8 mouse cellular contexts compared by ENCODE assay signal in the genomic region with DNA sequence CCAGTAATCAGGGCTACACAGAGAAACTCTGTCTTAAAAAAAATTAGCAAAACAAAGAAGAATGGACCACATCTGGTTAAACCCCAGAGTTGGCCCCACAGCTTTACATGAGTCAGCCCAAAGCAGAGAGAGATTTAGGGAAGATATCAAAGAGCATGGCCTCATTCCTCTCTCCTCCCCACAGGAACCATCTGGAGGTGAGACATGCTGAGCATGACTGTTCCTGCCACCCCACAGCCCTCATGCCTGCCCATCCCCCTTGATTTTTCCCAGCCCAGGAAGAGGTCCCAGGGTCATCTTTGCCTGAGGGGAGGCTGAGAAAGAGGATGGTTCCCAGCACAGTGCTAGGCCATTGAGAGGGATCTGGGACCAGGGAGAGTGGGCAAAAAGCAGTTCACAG. TPM values are rescaled to one million over a fixed set of nuclear protein-coding genes. Genes with fewer than 3 reads are reported as not detected.
DNase-seq lines count a peak whose midpoint lies in the region; ATAC-seq and TF ChIP-seq lines count a peak whose summit lies in the region.

No protein-coding gene starts in this region.

- intact Hi-C loops in heart, postnatal 36 days (cut with DNase I), result loop anchor here (5.0 kb wide), 2 partner anchors 94 to 119 kb away; a partner anchor contains a TSS
- intact Hi-C loops in left cerebral cortex, adult 2 months (cut with DNase I), result loop anchor here (5.0 kb wide), 3 partner anchors 96 to 554 kb away; a partner anchor contains a TSS

- no peaks in the 10 kb centered on the region for H3K27me3 ChIP-seq in heart, embryonic 11.5 days (ENCODE audit: control insufficient read depth, insufficient read depth, low read length)
- no peaks in the 10 kb centered on the region for H3K27me3 ChIP-seq in midbrain, embryonic 10.5 days (ENCODE audit: low read depth, poor library complexity, severe bottlenecking)
- H3K27me3 ChIP-seq in midbrain, postnatal 0 days (ENCODE audit: insufficient read depth, low read length), result no peaks in the 10 kb centered on the region
- no peaks in the 10 kb centered on the region for H3K27me3 ChIP-seq in limb, embryonic 10.5 days (ENCODE audit: low read depth, poor library complexity, severe bottlenecking)
- no peaks in the 10 kb centered on the region for H3K27me3 ChIP-seq in neural tube, embryonic 15.5 days (replicated peaks)

- peak overlapping the region; percentile 88; the same call in 1 of the 2 replicates for H3K27ac ChIP-seq in heart, embryonic 11.5 days (ENCODE audit: low read depth, low read length)
- H3K27ac ChIP-seq in midbrain, embryonic 10.5 days (replicated peaks), result no peak overlapping the region
- no peak overlapping the region for H3K27ac ChIP-seq in midbrain, postnatal 0 days (ENCODE audit: low read depth, low read length)
- H3K27ac ChIP-seq in limb, embryonic 10.5 days, result peak overlapping the region; percentile 90; the same call in 1 of the 2 replicates
- H3K27ac ChIP-seq in neural tube, embryonic 15.5 days (replicated peaks), result peak overlapping the region; percentile 98; the same call in 1 of the 2 replicates
- no peak overlapping the region for H3K27ac ChIP-seq in left cerebral cortex, adult 2 months

- H3K36me3 ChIP-seq in heart, embryonic 11.5 days (ENCODE audit: control insufficient read depth, insufficient read depth, low read length), result peaks cover 6% of the 10 kb centered on the region; the same call in 1 of the 2 replicates
- peaks cover 34% of the 10 kb centered on the region for H3K36me3 ChIP-seq in midbrain, embryonic 10.5 days
- H3K36me3 ChIP-seq in midbrain, postnatal 0 days (ENCODE audit: insufficient read depth, low read length), result peaks cover 9% of the 10 kb centered on the region; the same call in 1 of the 2 replicates
- H3K36me3 ChIP-seq in limb, embryonic 10.5 days, result peaks cover 30% of the 10 kb centered on the region
- H3K36me3 ChIP-seq in neural tube, embryonic 15.5 days, result peaks cover 17% of the 10 kb centered on the region

- peaks cover 15% of the 10 kb centered on the region for H3K4me1 ChIP-seq in heart, embryonic 11.5 days (ENCODE audit: control insufficient read depth, insufficient read depth, low read length)
- H3K4me1 ChIP-seq in midbrain, embryonic 10.5 days, result peaks cover 36% of the 10 kb centered on the region
- H3K4me1 ChIP-seq in midbrain, postnatal 0 days (ENCODE audit: insufficient read depth, low read length), result peaks cover 8% of the 10 kb centered on the region; the same call in 1 of the 2 replicates
- peaks cover 30% of the 10 kb centered on the region for H3K4me1 ChIP-seq in limb, embryonic 10.5 days
- peaks cover 41% of the 10 kb centered on the region for H3K4me1 ChIP-seq in neural tube, embryonic 15.5 days

- H3K4me2 ChIP-seq in heart, embryonic 11.5 days, result peak overlapping the region; percentile 63; the same call in 1 of the 2 replicates
- no peak overlapping the region; the same call in 1 of the 2 replicates for H3K4me2 ChIP-seq in midbrain, postnatal 0 days (ENCODE audit: low read depth, low read length, poor library complexity, severe bottlenecking)
- H3K4me2 ChIP-seq in neural tube, embryonic 15.5 days, result peak overlapping the region; percentile 89; the same call in 1 of the 2 replicates

- no peak for ATAC-seq in heart, embryonic 11.5 days (replicated peaks; ENCODE audit: insufficient number of reproducible peaks, low FRiP score, low TSS enrichment)
- no peak for ATAC-seq in midbrain, postnatal 0 days (ENCODE audit: low FRiP score)
- no peak for ATAC-seq in neural tube, embryonic 15.5 days (ENCODE audit: low FRiP score)
- ATAC-seq in erythroid progenitor cell, adult 5-6 weeks (replicated peaks; ENCODE audit: low FRiP score, poor library complexity, severe bottlenecking), result no peak

- DNase-seq in heart, postnatal 36 days, result no peak
- DNase-seq in midbrain, embryonic 10.5 days (ENCODE audit: low spot score), result no peak
- no peak for DNase-seq in midbrain, postnatal 0 days (ENCODE audit: low spot score)
- no peak for DNase-seq in limb, embryonic 10.5 days (ENCODE audit: low spot score)
- DNase-seq in left cerebral cortex, adult 2 months (ENCODE audit: extremely low spot score in 1 of 2, low spot score in 2 of 2), result no peak

- no peaks in the 10 kb centered on the region for H3K9me3 ChIP-seq in heart, embryonic 11.5 days (replicated peaks; ENCODE audit: control insufficient read depth, low read length)
- H3K9me3 ChIP-seq in midbrain, embryonic 10.5 days (replicated peaks), result no peaks in the 10 kb centered on the region
- H3K9me3 ChIP-seq in midbrain, postnatal 0 days (ENCODE audit: low read length), result no peaks in the 10 kb centered on the region
- H3K9me3 ChIP-seq in limb, embryonic 10.5 days (replicated peaks), result no peaks in the 10 kb centered on the region
- H3K9me3 ChIP-seq in neural tube, embryonic 15.5 days (replicated peaks), result no peaks in the 10 kb centered on the region

- H3K4me3 ChIP-seq in heart, embryonic 11.5 days (ENCODE audit: low read depth, low read length), result no peak overlapping the region
- H3K4me3 ChIP-seq in midbrain, embryonic 10.5 days, result peak overlapping the region; percentile 72; the same call in 1 of the 2 replicates
- H3K4me3 ChIP-seq in midbrain, postnatal 0 days (ENCODE audit: low read depth, low read length), result no peak overlapping the region
- H3K4me3 ChIP-seq in limb, embryonic 10.5 days, result peak overlapping the region; percentile 73; the same call in 1 of the 2 replicates
- H3K4me3 ChIP-seq in neural tube, embryonic 15.5 days (replicated peaks), result peak overlapping the region; percentile 65; the same call in 1 of the 2 replicates
- no peak overlapping the region for H3K4me3 ChIP-seq in left cerebral cortex, adult 2 months

- no peak overlapping the region; the same call in 1 of the 2 replicates for H3K9ac ChIP-seq in heart, embryonic 11.5 days (ENCODE audit: low read depth, low read length)
- no peak overlapping the region for H3K9ac ChIP-seq in midbrain, postnatal 0 days (replicated peaks; ENCODE audit: low read length, poor library complexity, severe bottlenecking)
- no peak overlapping the region; the same call in 1 of the 2 replicates for H3K9ac ChIP-seq in neural tube, embryonic 15.5 days (replicated peaks)

- no peak for TF ChIP-seq CTCF in midbrain, postnatal 0 days (IDR thresholded peaks at IDR 0.05)
- no peak for TF ChIP-seq CTCF in left cerebral cortex, adult 2 months (IDR thresholded peaks at IDR 0.05)

RNA-seq across cellular contexts. Expression of a gene that starts 1.7 kb away (rescaled TPM):
- 73.3 and 80.7 TPM in 2 replicates for polyA plus RNA-seq in heart, embryonic 11.5 days (2014; fragmentation: Nextera tagmentation; extraction: Ambion mirVana)
- total RNA-seq in heart, postnatal 36 days (2021), result 100 to 1,000 TPM; 148 to 149 TPM
- 68.5 and 74.3 TPM in 2 replicates for polyA plus RNA-seq in midbrain, embryonic 10.5 days (2016; fragmentation: Nextera tagmentation; extraction: Ambion mirVana)
- 131 and 140 TPM in 2 replicates for total RNA-seq in midbrain, postnatal 0 days (2014; rRNA removed)
- polyA plus RNA-seq in midbrain, postnatal 0 days (2015; fragmentation: Nextera tagmentation; extraction: Ambion mirVana), result 132 and 136 TPM in 2 replicates
- polyA plus RNA-seq in limb, embryonic 10.5 days (2016; fragmentation: Nextera tagmentation; extraction: Ambion mirVana), result 92.4 and 95.0 TPM in 2 replicates
- 121 and 122 TPM in 2 replicates for polyA plus RNA-seq in neural tube, embryonic 15.5 days (2015; fragmentation: Nextera tagmentation; extraction: Ambion mirVana)
- 100 to 1,000 TPM; 110 to 113 TPM for total RNA-seq in left cerebral cortex, adult 2 months (2021)
- total RNA-seq in erythroid progenitor cell, adult 5-6 weeks (2015; ENCODE audit: low replicate concordance), result 46.1 and 99.8 TPM in 2 replicates
- 48.1 and 59.2 TPM in 2 replicates for total RNA-seq in erythroid progenitor cell, adult 5-6 weeks (2017; ENCODE audit: low replicate concordance)

RNA-seq across cellular contexts. Expression of a gene that starts 2.7 kb away (rescaled TPM):
- polyA plus RNA-seq in heart, embryonic 11.5 days (2014; fragmentation: Nextera tagmentation; extraction: Ambion mirVana), result 2.7 and 2.9 TPM in 2 replicates
- 10 to 100 TPM; 11.1 to 14.9 TPM for total RNA-seq in heart, postnatal 36 days (2021)
- polyA plus RNA-seq in midbrain, embryonic 10.5 days (2016; fragmentation: Nextera tagmentation; extraction: Ambion mirVana), result 4.9 and 6.1 TPM in 2 replicates
- total RNA-seq in midbrain, postnatal 0 days (2014; rRNA removed), result 9.4 and 10.5 TPM in 2 replicates
- 5.4 and 5.5 TPM in 2 replicates for polyA plus RNA-seq in midbrain, postnatal 0 days (2015; fragmentation: Nextera tagmentation; extraction: Ambion mirVana)
- 4.3 and 5.4 TPM in 2 replicates for polyA plus RNA-seq in limb, embryonic 10.5 days (2016; fragmentation: Nextera tagmentation; extraction: Ambion mirVana)
- 5.6 and 9.2 TPM in 2 replicates for polyA plus RNA-seq in neural tube, embryonic 15.5 days (2015; fragmentation: Nextera tagmentation; extraction: Ambion mirVana)
- 10 to 100 TPM; 16.6 to 19.0 TPM for total RNA-seq in left cerebral cortex, adult 2 months (2021)
- 1.7 and 13.7 TPM in 2 replicates for total RNA-seq in erythroid progenitor cell, adult 5-6 weeks (2015; ENCODE audit: low replicate concordance)
- total RNA-seq in erythroid progenitor cell, adult 5-6 weeks (2017; ENCODE audit: low replicate concordance), result 10.4 and 10.7 TPM in 2 replicates

RNA-seq across cellular contexts. Expression of a gene that starts 13.4 kb away (rescaled TPM):
- 45.7 and 47.2 TPM in 2 replicates for polyA plus RNA-seq in heart, embryonic 11.5 days (2014; fragmentation: Nextera tagmentation; extraction: Ambion mirVana)
- total RNA-seq in heart, postnatal 36 days (2021), result 10 to 100 TPM; 47.6 to 53.6 TPM
- polyA plus RNA-seq in midbrain, embryonic 10.5 days (2016; fragmentation: Nextera tagmentation; extraction: Ambion mirVana), result 74.7 and 110 TPM in 2 replicates
- total RNA-seq in midbrain, postnatal 0 days (2014; rRNA removed), result 95.6 and 106 TPM in 2 replicates
- 31.1 and 32.9 TPM in 2 replicates for polyA plus RNA-seq in midbrain, postnatal 0 days (2015; fragmentation: Nextera tagmentation; extraction: Ambion mirVana)
- 77.4 and 87.2 TPM in 2 replicates for polyA plus RNA-seq in limb, embryonic 10.5 days (2016; fragmentation: Nextera tagmentation; extraction: Ambion mirVana)
- polyA plus RNA-seq in neural tube, embryonic 15.5 days (2015; fragmentation: Nextera tagmentation; extraction: Ambion mirVana), result 28.6 and 34.9 TPM in 2 replicates
- 10 to 100 TPM; 41.7 to 44.8 TPM for total RNA-seq in left cerebral cortex, adult 2 months (2021)
- not detected in 2 replicates for total RNA-seq in erythroid progenitor cell, adult 5-6 weeks (2015; ENCODE audit: low replicate concordance)
- 1.4 and 6.7 TPM in 2 replicates for total RNA-seq in erythroid progenitor cell, adult 5-6 weeks (2017; ENCODE audit: low replicate concordance)

RNA-seq across cellular contexts. Expression of a gene that starts 27.2 kb away (rescaled TPM):
- polyA plus RNA-seq in heart, embryonic 11.5 days (2014; fragmentation: Nextera tagmentation; extraction: Ambion mirVana), result 3.0 and 4.3 TPM in 2 replicates
- 10 to 100 TPM; 28.0 to 30.4 TPM for total RNA-seq in heart, postnatal 36 days (2021)
- 5.0 and 6.3 TPM in 2 replicates for polyA plus RNA-seq in midbrain, embryonic 10.5 days (2016; fragmentation: Nextera tagmentation; extraction: Ambion mirVana)
- 3.0 and 4.4 TPM in 2 replicates for total RNA-seq in midbrain, postnatal 0 days (2014; rRNA removed)
- polyA plus RNA-seq in midbrain, postnatal 0 days (2015; fragmentation: Nextera tagmentation; extraction: Ambion mirVana), result 3.9 and 4.3 TPM in 2 replicates
- polyA plus RNA-seq in limb, embryonic 10.5 days (2016; fragmentation: Nextera tagmentation; extraction: Ambion mirVana), result 6.6 and 6.9 TPM in 2 replicates
- 7.0 and 9.8 TPM in 2 replicates for polyA plus RNA-seq in neural tube, embryonic 15.5 days (2015; fragmentation: Nextera tagmentation; extraction: Ambion mirVana)
- 1 to 10 TPM; 4.6 to 4.7 TPM for total RNA-seq in left cerebral cortex, adult 2 months (2021)
- total RNA-seq in erythroid progenitor cell, adult 5-6 weeks (2015; ENCODE audit: low replicate concordance), result not detected in 2 replicates
- total RNA-seq in erythroid progenitor cell, adult 5-6 weeks (2017; ENCODE audit: low replicate concordance), result 0.64 TPM in 1 of 2 replicates, not detected in the other

RNA-seq across cellular contexts. Expression of a gene that starts 28.3 kb away (rescaled TPM):
- 89.6 and 92.1 TPM in 2 replicates for polyA plus RNA-seq in heart, embryonic 11.5 days (2014; fragmentation: Nextera tagmentation; extraction: Ambion mirVana)
- total RNA-seq in heart, postnatal 36 days (2021), result 10 to 100 TPM; 61.2 to 67.1 TPM
- 112 TPM in 2 replicates for polyA plus RNA-seq in midbrain, embryonic 10.5 days (2016; fragmentation: Nextera tagmentation; extraction: Ambion mirVana)
- 78.1 and 124 TPM in 2 replicates for total RNA-seq in midbrain, postnatal 0 days (2014; rRNA removed)
- 90.2 and 98.4 TPM in 2 replicates for polyA plus RNA-seq in midbrain, postnatal 0 days (2015; fragmentation: Nextera tagmentation; extraction: Ambion mirVana)
- polyA plus RNA-seq in limb, embryonic 10.5 days (2016; fragmentation: Nextera tagmentation; extraction: Ambion mirVana), result 123 and 131 TPM in 2 replicates
- 96.0 and 96.1 TPM in 2 replicates for polyA plus RNA-seq in neural tube, embryonic 15.5 days (2015; fragmentation: Nextera tagmentation; extraction: Ambion mirVana)
- total RNA-seq in left cerebral cortex, adult 2 months (2021), result 100 to 1,000 TPM in 1 of 2 experiments, 10 to 100 TPM in 1; 97.3 to 107 TPM
- 35.0 and 51.6 TPM in 2 replicates for total RNA-seq in erythroid progenitor cell, adult 5-6 weeks (2015; ENCODE audit: low replicate concordance)
- total RNA-seq in erythroid progenitor cell, adult 5-6 weeks (2017; ENCODE audit: low replicate concordance), result 22.3 and 44.8 TPM in 2 replicates

Comparison
In these comparisons a context has a peak if more than half of its experiments do, and no peak if none do; other contexts are left out.
1. H3K4me3 ChIP-seq: peak in midbrain, embryonic 10.5 days (single experiment), limb, embryonic 10.5 days (single experiment) and neural tube, embryonic 15.5 days (single experiment); none in heart, embryonic 11.5 days (single experiment), midbrain, postnatal 0 days (single experiment) and left cerebral cortex, adult 2 months (single experiment).
2. H3K27ac ChIP-seq: peak in heart, embryonic 11.5 days (single experiment), limb, embryonic 10.5 days (single experiment) and neural tube, embryonic 15.5 days (single experiment); none in midbrain, embryonic 10.5 days (single experiment), midbrain, postnatal 0 days (single experiment) and left cerebral cortex, adult 2 months (single experiment).